Mouse (Mus musculus): ENCODE data around the gene Gak.
A peak's percentile ranks its signal among the peaks of the same experiment; 100 is the strongest.

The Gak gene

DNA sequence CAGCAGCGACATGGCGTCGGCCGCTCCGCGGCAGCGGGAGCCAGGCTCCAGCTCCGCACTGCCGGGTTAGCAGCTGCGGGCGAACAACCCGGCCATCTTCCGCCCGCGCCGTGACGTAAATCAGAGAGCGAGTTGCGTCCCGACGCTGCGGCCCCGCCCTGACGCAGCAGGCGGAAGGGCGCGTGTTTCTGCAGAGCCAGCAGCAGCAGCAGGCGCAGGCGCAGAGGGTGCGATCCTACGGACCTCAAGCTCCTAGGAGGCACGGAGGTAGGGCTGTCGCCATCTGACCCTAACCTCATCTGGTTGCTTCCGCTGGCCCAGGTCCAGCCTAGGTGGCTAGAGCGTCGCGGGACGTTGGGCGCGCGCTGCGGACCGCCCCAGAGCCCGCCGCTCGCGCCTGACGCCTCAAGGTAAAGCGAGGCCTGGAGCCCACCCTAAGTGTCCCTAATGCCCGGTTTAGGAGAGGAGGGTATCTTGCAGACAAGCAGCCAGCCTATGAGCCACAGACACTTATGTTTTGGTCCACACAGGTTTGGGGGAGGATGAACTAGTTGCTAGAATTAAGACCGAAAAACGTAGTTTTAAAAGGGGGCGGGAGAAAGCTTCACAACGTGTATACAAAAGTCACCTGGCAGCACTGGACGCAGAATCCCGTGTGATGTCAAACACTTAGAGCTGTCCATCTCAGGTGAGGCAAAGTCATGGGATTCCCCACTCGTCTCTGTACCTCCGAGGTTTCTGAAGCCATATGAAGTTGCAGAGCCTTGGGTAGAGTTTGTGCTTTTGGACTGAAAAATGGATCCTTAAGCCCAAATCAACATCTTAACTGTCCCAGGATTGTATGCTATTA lies at the start of gene Gak, which contains the start of gene Tmem175:
Gene Gak, minus strand, starts transcription at position 122 of the 850 bp plus-strand sequence.
Gene Tmem175, plus strand, starts transcription at position 137 of the 850 bp plus-strand sequence.
- peak; percentile 91 to 93 for DNase-seq

GRCm38 (mm10) chr5:108678296-108678854 lies 48.8 kb upstream of the Gak start:
- no peak for DNase-seq

DNA sequence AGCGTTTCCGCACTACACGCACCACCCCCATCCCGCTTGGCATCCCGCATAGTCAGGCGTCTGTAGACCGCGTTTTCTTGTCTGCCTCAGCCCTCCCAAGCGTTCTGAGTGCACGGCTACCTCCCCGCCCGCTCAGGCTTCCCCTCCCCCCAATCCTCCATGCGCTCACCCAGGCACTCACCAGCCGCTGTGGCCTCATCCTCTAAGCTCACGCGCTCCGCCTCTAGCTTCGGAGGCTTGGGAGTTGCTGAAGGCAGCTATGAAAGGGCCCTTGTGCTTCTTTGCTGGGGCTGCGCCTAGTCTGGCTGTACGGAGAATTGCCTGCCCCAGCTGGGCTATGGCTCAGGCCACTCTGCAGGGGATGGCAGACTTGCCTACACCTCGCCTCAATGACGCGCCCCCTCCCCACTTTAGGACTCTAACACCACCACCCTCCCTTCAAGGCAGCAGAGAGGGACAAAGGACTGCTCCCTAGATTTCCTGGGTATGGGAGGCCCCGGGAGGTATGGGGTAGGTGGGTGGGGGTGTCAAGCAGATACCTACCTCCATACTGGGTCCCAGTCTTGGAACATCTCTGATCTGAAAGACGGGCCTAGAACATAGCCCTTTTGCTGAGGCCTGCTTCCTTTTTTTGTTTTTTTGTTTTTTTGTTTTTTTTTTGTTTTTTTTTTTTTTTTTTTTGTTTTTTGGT lies 48.2 kb upstream of the Gak start:
- peak; percentile 65 to 72 for DNase-seq

GRCm38 (mm10) chr5:108676772-108677498 lies 47.4 kb upstream of the Gak start:
- peak in 1 of 2 experiments; percentile 35 for DNase-seq

GRCm38 (mm10) chr5:108675251-108675816 lies 45.8 kb upstream of the Gak start, which contains the start of gene Slc26a1:
Gene Slc26a1 (minus strand): TSS chr5:108675569.
- no peak for DNase-seq

GRCm38 (mm10) chr5:108674624-108675023 lies 45.1 kb upstream of the Gak start:
- DNase-seq = no peak

DNA sequence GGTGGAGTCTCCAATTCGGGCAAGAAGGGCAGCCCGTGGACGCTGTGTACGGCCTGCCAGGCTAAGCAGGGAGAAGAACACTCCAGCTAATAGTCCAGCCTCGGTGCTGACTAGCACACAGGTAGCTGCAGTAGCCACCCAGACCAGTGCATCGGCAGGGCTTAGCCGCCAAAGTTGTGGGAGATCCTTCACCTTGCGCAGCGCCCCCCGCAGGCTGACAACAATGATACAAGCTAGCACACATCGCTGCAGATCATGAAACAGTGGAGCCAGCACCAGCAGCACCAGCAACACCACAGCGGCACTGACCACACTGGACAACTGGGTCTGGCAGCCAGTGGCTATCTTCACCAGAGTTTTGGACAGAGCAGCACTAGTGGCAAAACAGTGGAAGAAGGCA lies 42.2 kb upstream of the Gak start:
- DNase-seq = no peak

DNA sequence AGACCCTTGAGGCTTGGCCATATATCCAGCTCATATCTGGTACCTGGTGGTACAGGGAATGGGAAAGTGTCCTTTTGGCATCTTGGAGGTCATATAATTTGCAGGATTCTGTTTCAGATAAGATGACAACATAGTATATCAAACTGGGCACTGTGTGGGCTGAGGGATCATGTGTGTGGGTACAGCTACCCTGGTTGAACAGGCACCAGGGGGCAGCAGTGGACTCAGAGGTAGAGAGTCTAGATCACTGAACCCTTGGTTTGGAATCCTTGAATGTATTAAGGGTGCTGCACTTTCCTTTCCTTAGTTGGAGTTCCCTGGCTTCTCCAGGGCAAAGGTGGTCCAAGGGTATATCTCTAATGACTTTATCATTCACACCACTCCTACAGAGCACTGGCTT lies 41.2 kb upstream of the Gak start:
- DNase-seq = peak in 1 of 2 experiments; percentile 43

GRCm38 (mm10) chr5:108669986-108670385 lies 40.4 kb upstream of the Gak start:
- no peak for DNase-seq

DNA sequence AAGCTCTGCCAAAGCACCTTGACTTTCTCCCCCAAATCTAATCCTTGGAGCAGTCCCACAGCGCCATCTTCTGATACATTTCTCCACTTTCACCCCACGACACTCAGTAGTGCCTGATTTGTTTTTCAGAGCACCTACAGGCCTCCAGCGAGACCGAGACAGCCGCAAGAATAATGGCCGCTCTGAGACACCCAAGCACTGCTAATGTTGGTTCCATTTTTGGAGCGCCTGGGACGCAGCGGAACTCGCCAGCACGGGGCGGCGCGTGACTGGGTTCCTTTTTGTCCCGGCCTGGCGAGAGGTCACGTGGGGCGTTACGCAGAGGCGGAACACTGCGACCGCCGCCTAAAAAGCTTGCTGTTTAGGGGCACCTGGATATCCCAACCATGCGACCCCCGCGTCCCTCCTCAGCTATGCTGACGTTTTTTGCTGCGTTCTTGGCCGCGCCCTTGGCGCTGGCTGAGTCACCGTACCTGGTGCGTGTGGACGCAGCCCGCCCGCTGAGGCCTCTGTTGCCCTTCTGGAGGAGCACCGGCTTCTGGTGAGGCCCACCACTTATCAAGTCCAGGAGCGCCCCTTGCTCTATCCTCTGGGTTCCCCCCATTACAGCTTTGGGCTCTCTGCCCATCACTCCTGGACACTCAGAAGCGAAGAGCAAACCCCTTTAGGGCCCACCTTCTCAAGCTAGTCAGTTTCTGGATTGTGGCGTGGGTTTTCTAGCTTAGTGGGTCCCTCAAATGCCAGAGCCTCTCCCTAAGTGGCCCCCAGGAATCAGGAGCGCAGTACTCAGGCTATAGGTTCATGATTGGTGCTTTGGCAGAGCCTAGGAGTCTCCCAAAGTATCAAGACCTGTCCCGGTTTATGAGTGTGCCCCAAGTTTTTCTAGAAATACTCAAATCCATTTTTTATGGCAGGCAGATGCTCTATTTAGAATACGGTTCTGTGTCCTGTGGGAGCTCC lies 39.7 kb upstream of the Gak start, which contains the start of gene Dgkq:
Gene Dgkq, minus strand, starts transcription at position 696 of the 960 bp plus-strand sequence.
- peak; percentile 88 to 90 for DNase-seq

- no peak for DNase-seq
Measured at GRCm38 (mm10) chr5:108668387-108668932, 38.9 kb upstream of the Gak start.

- DNase-seq = no peak
Measured at GRCm38 (mm10) chr5:108667370-108667769, 37.8 kb upstream of the Gak start.

DNA sequence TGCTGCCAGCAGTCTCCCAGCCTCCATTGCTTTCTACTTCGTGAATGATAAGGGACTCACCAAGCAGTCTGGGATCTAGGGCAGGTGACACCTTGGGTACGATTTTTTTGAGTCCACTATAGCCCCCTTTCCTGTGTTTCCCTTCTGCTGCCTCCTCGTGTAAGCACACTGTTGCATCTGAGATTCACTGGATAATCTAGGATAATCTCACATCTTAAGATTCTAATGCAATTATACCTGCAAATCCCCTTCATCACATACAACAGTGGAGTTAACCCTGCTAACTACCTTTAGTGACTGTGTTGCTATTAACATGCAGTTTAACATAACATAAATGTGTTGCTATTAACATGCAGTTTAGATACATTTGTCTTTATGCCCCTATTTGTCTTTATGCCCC lies 35.5 kb upstream of the Gak start:
- no peak for DNase-seq

- no peak for DNase-seq
Measured at GRCm38 (mm10) chr5:108662772-108663171, 33.2 kb upstream of the Gak start.

DNA sequence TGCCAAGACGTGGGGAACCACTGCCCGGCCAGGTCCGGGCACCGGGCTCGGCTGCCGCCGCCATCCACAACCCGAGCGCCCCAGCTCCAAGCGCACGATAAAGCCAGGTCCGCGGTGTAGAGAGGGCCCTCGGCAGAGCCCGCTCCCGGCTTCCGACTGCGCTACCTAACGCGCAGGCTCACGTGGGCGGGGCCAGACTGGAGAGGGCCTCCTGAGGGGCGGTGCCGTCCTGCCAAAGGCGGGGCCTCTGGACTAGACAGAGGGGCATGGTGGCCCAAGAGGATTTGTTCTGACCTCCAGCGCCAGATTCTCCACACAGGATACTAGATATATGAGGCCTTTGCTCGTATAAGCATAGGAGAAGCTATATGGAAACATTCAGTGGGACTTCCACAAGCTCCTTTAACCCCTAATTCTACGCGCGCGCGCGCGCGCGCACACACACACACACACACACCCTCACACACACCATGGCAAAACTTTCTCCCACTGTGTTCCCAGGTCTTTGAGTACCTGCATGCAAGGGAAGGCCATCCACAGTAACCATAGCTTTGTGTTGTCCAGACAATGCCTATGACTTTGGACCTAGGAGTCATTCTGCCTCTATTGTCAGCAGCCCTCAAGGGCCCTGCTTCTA lies 31.2 kb upstream of the Gak start:
- peak; percentile 86 to 92 for DNase-seq

- DNase-seq = peak in 1 of 2 experiments; percentile 36
Measured at GRCm38 (mm10) chr5:108659698-108660631, 30.4 kb upstream of the Gak start, which contains the start of gene Idua. Gene Idua (plus strand): TSS chr5:108660331.

DNA sequence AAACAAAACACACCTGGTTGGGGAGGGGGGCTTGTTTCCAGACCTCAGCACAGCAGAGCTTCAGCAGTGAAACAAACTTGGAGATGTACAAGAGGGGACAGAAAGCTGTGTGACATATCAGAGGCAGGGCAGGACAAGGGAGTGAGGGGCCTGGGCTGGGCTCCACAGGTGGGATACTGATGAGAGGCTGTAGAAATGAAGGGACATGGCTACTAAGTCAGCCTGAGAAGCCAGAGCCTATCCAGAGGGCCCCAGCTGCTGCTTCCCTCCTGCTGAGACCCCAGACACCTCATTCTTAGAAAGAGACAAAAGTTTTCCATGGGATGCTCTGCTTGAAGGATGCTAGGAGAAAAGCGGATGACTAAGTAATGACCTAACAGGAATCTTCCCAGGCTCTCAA lies 29.1 kb upstream of the Gak start:
- no peak for DNase-seq

DNA sequence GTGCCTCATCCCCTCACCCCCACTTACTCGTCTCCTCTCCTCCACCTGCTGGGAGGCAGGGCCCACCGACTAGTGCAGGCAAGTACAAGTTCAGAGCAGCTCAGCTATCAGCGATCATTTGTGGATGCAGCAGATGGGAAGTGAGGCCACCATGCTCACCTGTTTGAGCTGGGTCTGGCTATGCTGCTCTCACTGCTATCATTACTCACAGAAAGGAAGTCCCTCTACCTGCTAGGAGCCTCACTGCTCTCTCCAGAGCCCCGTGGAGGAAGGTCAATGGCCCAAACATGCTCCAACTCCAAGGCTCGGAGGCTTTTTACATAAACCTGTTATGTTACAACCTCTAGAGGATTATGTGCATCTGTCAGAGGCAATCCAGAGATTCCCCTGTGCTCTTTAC lies 27.9 kb upstream of the Gak start:
- no peak for DNase-seq

Data from cerebellum, postnatal 36 days (tissue).